In genomic region chr14:72121006-72121405, GRCm38 (mm10) we compare ENCODE assay signal across 18 mouse cellular contexts.
DNase-seq lines count a peak whose midpoint lies in the region; ATAC-seq lines count a peak whose summit lies in the region.
"Had no signal": no experiment of that assay in that cellular context is flagged by ENCODE, and none has a peak within 500 bp of the region (broad histone marks: within the 10 kb centered on the region; RNA-seq: fewer than 3 reads in every experiment).

No protein-coding gene starts in this region.

- H3K4me3 ChIP-seq in kidney, embryonic 15.5 days (replicated peaks): no peak overlapping the region
- H3K4me3 ChIP-seq: forebrain, embryonic 12.5 days; heart, adult 2 months; hindbrain, embryonic 10.5 days had no signal

- 8% methylated on average over 1 of the region's 1 CpGs for WGBS in kidney, embryonic 15.5 days

- no peaks in the 10 kb centered on the region for H3K36me3 ChIP-seq in kidney, embryonic 15.5 days
- H3K36me3 ChIP-seq: forebrain, embryonic 12.5 days; hindbrain, embryonic 10.5 days had no signal

- no peak overlapping the region for H3K9ac ChIP-seq in kidney, embryonic 15.5 days
- H3K9ac ChIP-seq: forebrain, embryonic 12.5 days; hindbrain, embryonic 14.5 days had no signal

- DNase-seq in kidney, postnatal 25 days: no peak
- DNase-seq in R1 (ENCODE audit: low read depth, low spot score): peak; percentile 51
- DNase-seq in embryo, embryonic 10.5 days (ENCODE audit: low spot score): peak; percentile 17
- peak; percentile 44 for DNase-seq in mesoderm, embryonic 11.5 days (ENCODE audit: low read depth, low spot score)
- DNase-seq in right cerebral cortex, adult 2 months (ENCODE audit: low spot score in 2 of 2): no peak
- DNase-seq: adrenal gland, adult 2 months; adrenal gland, postnatal 36 days; cerebellum, adult 2 months; cerebellum, postnatal 10 days; gastrocnemius, postnatal 14 days; heart, adult 2 months had no signal

- no peaks in the 10 kb centered on the region for H3K9me3 ChIP-seq in kidney, embryonic 15.5 days (replicated peaks)
- H3K9me3 ChIP-seq: forebrain, embryonic 12.5 days; hindbrain, embryonic 10.5 days had no signal

- no peak overlapping the region for H3K4me2 ChIP-seq in kidney, embryonic 15.5 days
- H3K4me2 ChIP-seq: forebrain, embryonic 12.5 days; heart, embryonic 11.5 days; hindbrain, embryonic 14.5 days had no signal

- H3K27ac ChIP-seq in kidney, embryonic 15.5 days: no peak overlapping the region
- H3K27ac ChIP-seq: forebrain, embryonic 12.5 days; heart, adult 2 months; hindbrain, embryonic 10.5 days; hindbrain, embryonic 14.5 days had no signal

- H3K27me3 ChIP-seq in kidney, embryonic 15.5 days: no peaks in the 10 kb centered on the region
- H3K27me3 ChIP-seq: forebrain, embryonic 12.5 days had no signal

- 0 out of 2 replicates have a peak, but pooled peaks cover 4% of the 10 kb centered on the region for H3K4me1 ChIP-seq in kidney, embryonic 15.5 days
- H3K4me1 ChIP-seq: forebrain, embryonic 12.5 days; hindbrain, embryonic 10.5 days had no signal

- 0 out of 2 replicates have a peak, but pooled peaks have one; percentile 58 for ATAC-seq in kidney, embryonic 15.5 days (replicated peaks; ENCODE audit: low FRiP score)
- ATAC-seq: forebrain, embryonic 16.5 days; Patski had no signal

Comparison
In these comparisons a context has a peak if more than half of its experiments do, and no peak if none do; other contexts are left out.
1. DNase-seq: peak in R1 (single experiment), embryo, embryonic 10.5 days (single experiment) and mesoderm, embryonic 11.5 days (single experiment); none in kidney, postnatal 25 days (0 of 2) and right cerebral cortex, adult 2 months (0 of 2).